Mouse (Mus musculus): ENCODE results near the gene Mindy2.
"Not testable (repeated sequence)": the region's sequence is repeated elsewhere in the genome, so short reads cannot be mapped to it uniquely, and the experiment has no call there.

The Mindy2 gene

GRCm38 (mm10) chr9:70578123-70578522, 78.9 kb downstream of the Mindy2 start:
- DNase-seq = no peak

- no peak for DNase-seq
Measured at GRCm38 (mm10) chr9:70570351-70570750, 86.6 kb downstream of the Mindy2 start.

GRCm38 (mm10) chr9:70567651-70568050, 89.3 kb downstream of the Mindy2 start:
- DNase-seq = no peak

GRCm38 (mm10) chr9:70562825-70563224, 94.1 kb downstream of the Mindy2 start:
- DNase-seq = no peak

- no peak for DNase-seq
Measured at GRCm38 (mm10) chr9:70556796-70557195, 100.2 kb downstream of the Mindy2 start.

GRCm38 (mm10) chr9:70555431-70555830, 101.5 kb downstream of the Mindy2 start:
- DNase-seq = no peak

- not testable (repeated sequence) for DNase-seq
Measured at GRCm38 (mm10) chr9:70552233-70552632, 104.7 kb downstream of the Mindy2 start.

GRCm38 (mm10) chr9:70551524-70551923, 105.5 kb downstream of the Mindy2 start:
- no peak for DNase-seq
